Comparison of ENCODE assay signal across 28 mouse cellular contexts in genomic region chr1:74255704-74256345, GRCm38 (mm10). TPM values are rescaled to one million over a fixed set of nuclear protein-coding genes. Genes with fewer than 3 reads are reported as not detected.
"Had no signal": no experiment of that assay in that cellular context is flagged by ENCODE, and none has a peak within 500 bp of the region (broad histone marks: within the 10 kb centered on the region; RNA-seq: fewer than 3 reads in every experiment).

No protein-coding gene starts in this region.

- H3K4me3 ChIP-seq: left cerebral cortex, adult 2 months; limb, embryonic 12.5 days; limb, embryonic 15.5 days; midbrain, embryonic 12.5 days; midbrain, embryonic 15.5 days; stomach, embryonic 15.5 days had no signal

- H3K4me1 ChIP-seq: limb, embryonic 12.5 days; limb, embryonic 15.5 days; midbrain, embryonic 12.5 days; midbrain, embryonic 15.5 days; stomach, embryonic 15.5 days had no signal

- H3K27ac ChIP-seq: left cerebral cortex, adult 2 months; limb, embryonic 12.5 days; limb, embryonic 15.5 days; liver, embryonic 14.5 days; macrophage; midbrain, embryonic 12.5 days; midbrain, embryonic 15.5 days; stomach, embryonic 15.5 days had no signal

- H3K4me2 ChIP-seq: limb, embryonic 12.5 days; limb, embryonic 15.5 days; liver, embryonic 11.5 days; lung, embryonic 14.5 days; midbrain, embryonic 12.5 days; midbrain, embryonic 15.5 days; stomach, embryonic 15.5 days had no signal

- H3K9ac ChIP-seq: limb, embryonic 12.5 days; limb, embryonic 15.5 days; liver, embryonic 14.5 days; liver, postnatal 0 days; lung, embryonic 14.5 days; midbrain, embryonic 12.5 days; midbrain, embryonic 15.5 days; stomach, embryonic 15.5 days had no signal

- H3K27me3 ChIP-seq: limb, embryonic 12.5 days; limb, embryonic 15.5 days; midbrain, embryonic 12.5 days; midbrain, embryonic 15.5 days; stomach, embryonic 15.5 days had no signal

- H3K9me3 ChIP-seq: limb, embryonic 12.5 days; limb, embryonic 15.5 days; midbrain, embryonic 12.5 days; midbrain, embryonic 15.5 days; stomach, embryonic 15.5 days had no signal

- ATAC-seq: liver, postnatal 0 days; lung, postnatal 0 days; midbrain, embryonic 15.5 days had no signal

- DNase-seq: kidney, adult 18-20 months; kidney, adult 9 months; kidney, postnatal 14 days; kidney, postnatal 4 days; layer of hippocampus, postnatal 36 days; liver, postnatal 0 days; lung, embryonic 14.5 days; right cerebral cortex, adult 18-20 months; right cerebral cortex, postnatal 14 days; right cerebral cortex, postnatal 4 days; spleen, adult 18-20 months; thymus, postnatal 25 days had no signal

RNA-seq across cellular contexts. Expression of gene Gpbar1, which starts 22.5 kb away (rescaled TPM):
- total RNA-seq: layer of hippocampus, adult 18-20 months; layer of hippocampus, postnatal 10 days; layer of hippocampus, postnatal 36 days; left cerebral cortex, adult 2 months; left cerebral cortex, postnatal 10 days; left cerebral cortex, postnatal 36 days; megakaryocyte, adult 5-6 weeks had no signal
- polyA plus RNA-seq: macrophage; midbrain, embryonic 12.5 days; neural tube, embryonic 14.5 days had no signal
